Mouse (Mus musculus) gastrocnemius, adult 18-20 months (tissue): ENCODE results near the gene Aacs. TPM values are rescaled to one million over a fixed set of nuclear protein-coding genes. Genes with fewer than 3 reads are reported as not detected.
"Not testable (repeated sequence)": the region's sequence is repeated elsewhere in the genome, so short reads cannot be mapped to it uniquely, and the experiment has no call there.

Experiments used
- DNase-seq: peaks from one replicate; pipeline ENCODE4 v3.0.0; 2021; ENCODE audit warnings: low spot score
- long read RNA-seq, 2 experiments: library from polyadenylated mRNA; stranded (forward); transcript quantifications; one replicate each; pipeline ENCODE4 v2.0.0; 2021
- total RNA-seq, 2 experiments: library from RNA; stranded (reverse); gene quantifications; 2 replicates each; pipeline ENCODE4 v1.2.3; 2021

Aacs gene
- 1 to 10 TPM; 2.4 to 5.0 TPM for total RNA-seq
- long read RNA-seq, experiment 1, partial matches to known transcripts = 1 of 13 reads
- long read RNA-seq, experiment 1, other reads (novel, unspliced or antisense) = 9 of 13 reads
- long read RNA-seq, experiment 2, partial matches to known transcripts = 3 of 7 reads
- long read RNA-seq, experiment 2, other reads (novel, unspliced or antisense) = 3 of 7 reads

DNA sequence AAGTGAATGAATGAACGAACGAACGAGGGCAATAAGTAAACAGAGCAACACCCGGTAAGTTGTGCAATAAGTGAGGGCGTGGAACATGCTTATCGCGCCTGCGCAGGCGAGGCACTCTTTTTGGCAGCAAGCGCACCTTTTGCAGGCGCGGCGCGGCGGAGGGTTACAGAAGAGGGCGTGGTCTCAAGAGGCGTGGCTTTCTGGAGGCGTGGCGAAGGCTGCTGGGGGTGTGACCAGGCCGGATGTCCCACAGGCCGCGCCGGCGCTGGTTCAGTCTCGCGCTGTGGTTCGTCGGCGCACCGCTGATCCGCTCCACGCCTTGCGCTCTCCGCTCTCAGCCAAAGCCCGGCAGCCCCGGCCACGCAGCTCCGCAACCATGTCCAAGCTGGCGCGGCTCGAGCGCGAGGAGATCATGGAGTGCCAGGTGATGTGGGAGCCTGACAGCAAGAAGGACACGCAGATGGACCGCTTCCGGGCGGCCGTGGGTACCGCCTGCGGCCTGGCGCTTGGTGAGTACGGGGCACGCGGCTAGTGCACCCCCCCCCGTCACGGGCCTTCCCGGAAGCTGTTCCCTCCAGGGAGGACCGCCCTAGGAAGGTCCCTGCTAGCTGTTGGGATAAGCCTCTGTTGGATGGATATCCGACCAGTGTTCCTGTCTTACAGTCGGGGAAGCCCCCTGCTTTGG, at the start of gene Aacs:
Aacs (plus strand) TSS at position 214 of the 685 bp plus-strand sequence.
- peak; percentile 98 for DNase-seq

DNA sequence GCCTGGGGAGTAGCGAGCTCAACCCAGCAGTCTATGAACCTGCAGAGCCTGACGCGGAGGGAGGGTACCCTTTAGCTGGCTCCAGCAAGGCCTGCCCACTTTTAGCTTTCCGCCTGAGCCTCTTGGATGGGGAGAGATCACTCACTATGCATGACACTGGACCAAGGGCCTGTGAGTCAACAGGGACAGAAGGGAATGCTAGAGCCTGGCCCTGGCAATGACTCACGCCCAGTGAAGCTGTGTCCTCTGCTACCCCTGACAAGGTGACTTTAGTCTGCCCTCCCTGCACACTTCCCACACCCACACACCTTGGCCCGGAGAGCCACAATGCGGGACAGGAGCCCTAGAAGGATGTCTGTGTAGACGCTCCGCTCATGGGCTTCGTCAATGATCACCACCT, 49.3 kb upstream of the Aacs start:
- no peak for DNase-seq

DNA sequence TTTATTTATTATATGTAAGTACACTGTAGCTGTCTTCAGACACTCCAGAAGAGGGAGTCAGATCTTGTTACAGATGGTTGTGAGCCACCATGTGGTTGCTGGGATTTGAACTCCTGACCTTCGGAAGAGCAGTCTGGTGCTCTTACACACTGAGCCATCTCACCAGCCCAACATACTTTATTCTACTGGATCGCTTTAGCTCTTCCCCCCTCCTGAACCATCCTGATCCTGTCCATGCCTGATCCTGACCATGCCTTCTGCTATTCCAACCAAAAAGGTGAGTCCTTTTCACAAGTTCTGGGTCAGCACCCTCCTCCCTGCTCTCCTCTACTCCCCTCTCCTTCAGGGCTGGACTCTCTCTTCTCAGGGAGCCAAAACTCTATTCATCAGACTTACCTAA, 43.3 kb upstream of the Aacs start:
- not testable (repeated sequence) for DNase-seq

DNA sequence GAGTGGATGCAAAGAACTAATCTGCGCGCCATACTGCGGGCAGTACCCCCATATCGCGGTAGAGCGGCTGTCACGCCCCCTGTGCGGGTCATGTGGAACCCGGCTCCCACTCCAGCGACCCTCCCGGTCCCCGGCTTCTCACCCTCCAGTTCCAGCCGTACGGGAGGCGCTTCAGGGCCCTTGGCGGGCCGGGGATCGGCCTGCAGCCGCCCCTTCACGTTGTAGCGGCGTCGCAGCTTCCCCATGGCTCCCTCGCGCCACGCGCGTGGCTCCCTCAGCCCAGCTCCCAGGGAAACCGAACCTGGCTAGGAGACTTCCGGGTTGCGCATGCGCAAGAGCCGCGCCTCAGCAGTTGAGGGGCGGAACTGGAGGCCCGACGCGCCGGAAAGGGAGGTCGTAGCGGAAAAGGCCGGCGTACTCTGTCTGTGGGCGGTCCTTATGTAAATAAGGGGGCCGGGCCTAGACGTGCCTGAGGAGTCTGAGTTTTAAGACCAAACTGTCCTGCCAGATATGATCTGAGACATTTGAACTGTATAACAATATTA, 41.7 kb upstream of the Aacs start, which contains the start of gene Dhx37:
Dhx37 (minus strand) TSS at position 329 of the 545 bp plus-strand sequence.
- peak; percentile 93 for DNase-seq

DNA sequence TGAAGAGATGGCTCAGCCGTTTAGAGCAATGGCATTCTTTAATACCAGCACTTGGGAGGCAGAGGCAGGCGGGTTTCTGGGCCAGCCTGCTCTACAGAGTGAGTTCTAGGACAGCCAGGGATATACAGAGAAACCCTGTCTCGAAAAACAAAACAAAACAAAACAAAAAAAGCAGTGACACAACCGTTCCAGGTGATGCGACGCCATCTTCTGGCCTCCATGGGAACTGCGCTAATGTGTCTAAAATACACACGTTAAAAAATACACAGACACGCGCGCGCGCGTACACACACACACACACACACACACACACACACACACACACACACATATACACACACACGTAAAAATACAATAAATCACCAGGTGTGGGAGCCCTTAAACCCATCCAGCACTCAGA, 41.3 kb upstream of the Aacs start:
- not testable (repeated sequence) for DNase-seq

DNA sequence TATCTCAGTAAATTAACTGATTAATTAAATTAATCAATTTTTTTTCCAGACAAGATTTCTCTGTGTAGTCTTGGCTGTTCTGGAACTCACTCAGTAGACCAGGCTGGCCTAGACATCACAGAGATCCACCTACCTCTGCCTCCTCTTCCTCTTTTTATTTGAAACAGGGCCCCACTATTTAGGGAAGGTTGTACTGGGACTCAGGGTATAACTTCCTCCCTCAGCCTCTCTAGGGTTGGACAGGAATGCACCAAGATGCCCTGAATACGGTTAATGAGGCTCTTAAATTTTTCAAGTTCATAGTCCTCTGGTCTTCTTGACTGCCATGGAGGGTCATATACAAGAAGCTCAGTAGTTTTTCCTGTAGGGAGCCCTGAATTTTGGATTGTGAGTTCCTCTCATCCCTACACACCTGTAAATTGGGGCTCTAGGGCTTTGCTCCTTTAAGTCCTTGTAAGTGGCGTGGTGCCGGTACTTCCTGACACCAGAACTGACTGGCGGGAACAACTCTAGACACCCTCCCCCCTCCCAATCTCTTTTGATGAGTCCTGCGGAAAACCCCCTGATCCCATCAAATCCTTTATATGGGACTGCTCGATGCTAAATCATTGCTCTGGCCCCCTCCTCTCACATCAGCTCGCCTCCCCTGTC, 34.9 kb upstream of the Aacs start:
- DNase-seq = no peak

DNA sequence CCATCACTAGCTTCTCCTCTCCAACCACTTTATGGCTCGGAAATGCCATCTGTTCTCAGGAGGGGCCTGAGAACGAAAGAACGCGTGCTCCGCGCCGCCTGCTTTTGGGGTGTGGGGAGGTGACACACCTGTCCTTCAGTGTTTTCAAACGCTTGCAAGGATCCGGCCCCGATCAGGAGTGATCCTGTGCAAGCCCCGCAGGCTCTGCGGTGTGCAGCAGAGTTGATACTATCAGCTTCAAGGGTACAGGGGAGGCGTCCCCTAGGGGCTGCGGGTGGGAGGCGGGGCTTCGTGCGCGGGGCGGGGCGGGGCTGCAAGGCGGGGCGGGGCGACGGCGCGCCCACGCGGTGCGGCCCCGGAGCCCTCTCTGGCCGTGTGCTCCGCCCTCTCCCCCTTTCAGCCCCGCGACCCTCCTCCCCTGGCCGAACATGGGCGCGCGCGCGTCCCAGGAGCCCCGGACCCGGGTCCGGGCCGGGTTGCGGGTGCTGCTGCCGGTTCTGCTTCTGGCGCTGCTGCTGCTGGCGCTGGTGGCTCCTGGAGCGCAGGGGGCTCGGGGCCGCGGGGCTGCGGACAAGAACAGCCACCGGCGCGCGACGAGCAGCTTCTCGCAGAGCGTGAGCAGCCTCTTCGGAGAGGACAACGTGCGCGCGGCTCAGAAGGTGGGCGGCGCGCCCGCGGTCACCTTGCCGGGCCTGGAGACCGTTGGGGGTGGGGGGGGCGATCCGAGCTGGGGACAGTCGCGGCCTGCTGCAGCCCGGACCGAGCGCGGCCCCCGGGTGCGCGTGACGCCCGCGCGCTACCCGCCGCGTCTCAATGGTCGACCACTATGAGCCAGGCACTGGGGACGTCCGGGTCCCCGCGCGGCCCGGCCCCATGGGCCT, 34.1 kb upstream of the Aacs start, which contains the start of gene Bri3bp:
Bri3bp (plus strand) TSS at position 335 of the 881 bp plus-strand sequence.
- peak; percentile 30 for DNase-seq

DNA sequence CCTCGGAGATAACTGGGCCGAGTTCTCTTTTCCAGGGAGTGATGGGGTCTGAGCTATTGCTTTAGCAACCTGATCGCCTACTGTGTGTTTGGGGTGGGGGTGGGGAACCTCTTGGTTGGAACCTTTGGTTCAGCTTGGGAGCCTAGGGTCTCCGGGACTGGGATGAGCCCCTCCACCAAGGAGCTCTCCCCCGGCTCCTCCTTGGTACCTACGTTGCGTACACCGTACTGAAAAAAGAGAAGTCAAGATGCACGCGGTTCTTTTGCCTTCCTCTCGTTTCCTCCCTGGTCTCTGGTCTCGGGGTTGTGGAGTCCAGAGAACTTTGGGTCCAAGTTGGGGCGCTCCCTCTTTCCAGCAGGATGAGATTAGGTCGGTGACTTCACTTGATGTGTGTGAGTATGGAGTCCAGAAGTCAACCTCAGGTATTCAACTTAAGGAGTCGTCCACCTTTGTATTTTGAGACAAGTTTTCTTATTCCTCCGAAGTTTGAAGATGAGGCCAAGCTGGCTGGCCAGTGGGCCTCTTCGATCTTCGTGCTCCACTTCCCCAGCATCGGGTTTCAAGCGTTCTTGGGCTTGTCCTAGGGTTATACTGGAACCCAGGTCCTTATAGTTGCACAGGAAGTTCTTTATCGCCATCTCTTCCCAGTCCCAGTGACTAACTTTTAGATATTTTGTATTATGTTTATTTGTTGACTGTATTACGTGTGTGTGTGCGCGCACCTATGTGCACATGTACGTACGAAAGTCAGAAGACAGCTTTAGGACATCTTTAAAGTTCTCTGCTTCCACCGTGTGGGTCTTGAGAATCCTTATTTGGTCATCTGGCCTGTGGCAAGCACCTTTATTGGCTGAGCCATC, 33.2 kb upstream of the Aacs start:
- no peak for DNase-seq

DNA sequence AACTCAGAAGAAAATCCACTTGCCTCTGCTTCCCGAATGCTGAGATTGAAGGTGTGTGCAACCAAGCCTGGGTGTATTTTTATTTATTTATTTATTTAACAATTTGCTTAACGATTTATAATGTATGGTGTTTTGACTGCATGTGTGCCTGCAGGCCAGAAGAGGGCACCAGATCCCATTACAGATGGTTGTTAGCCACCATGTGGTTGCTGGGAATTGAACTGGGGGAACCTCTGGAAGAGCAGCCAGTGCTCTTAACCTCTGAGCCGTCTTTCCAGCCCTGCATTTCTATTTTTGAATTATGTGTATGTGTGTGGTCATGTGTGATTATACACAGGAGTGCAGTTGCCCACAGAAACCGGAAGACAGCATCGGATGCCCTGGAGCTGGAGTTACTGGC, 32.3 kb upstream of the Aacs start:
- DNase-seq = no peak

DNA sequence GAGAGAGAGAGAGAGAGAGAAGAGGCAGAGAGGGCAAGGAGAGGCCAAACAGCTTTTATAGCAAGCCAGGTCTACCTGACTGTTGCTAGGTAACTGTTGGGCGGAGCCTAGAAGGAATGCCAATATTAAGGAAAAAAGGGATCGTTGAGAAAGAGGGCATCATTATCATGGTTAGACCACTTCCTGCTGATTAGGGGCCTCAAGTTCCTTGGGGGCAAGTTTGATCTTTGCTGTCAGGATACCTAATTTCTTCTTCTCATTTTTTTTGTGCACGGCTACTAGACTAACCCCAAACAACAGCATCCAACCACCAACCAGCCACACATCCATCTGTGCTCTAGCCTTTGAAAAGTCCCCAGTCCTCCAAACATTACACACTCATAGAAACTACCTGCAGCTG, 31.7 kb upstream of the Aacs start:
- no peak for DNase-seq

DNA sequence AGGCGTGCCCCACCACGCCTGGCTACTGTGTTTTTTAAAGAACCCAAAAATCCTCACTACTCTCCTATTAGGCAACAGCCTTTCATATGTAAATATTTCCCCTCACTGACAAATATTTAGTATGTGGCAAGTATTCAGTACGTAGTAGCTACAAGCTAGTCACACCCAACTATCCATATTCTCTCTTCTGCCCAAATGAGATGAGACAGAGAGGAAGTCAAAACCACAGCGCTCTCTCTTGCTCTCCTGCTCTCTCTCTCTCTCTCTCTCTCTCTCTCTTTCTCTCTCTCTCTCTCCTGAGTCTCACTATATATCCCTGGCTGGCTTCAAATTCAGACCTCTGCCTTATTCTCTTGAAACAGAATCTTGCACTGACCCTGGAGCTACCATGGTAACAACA, 31.1 kb upstream of the Aacs start:
- no peak for DNase-seq

DNA sequence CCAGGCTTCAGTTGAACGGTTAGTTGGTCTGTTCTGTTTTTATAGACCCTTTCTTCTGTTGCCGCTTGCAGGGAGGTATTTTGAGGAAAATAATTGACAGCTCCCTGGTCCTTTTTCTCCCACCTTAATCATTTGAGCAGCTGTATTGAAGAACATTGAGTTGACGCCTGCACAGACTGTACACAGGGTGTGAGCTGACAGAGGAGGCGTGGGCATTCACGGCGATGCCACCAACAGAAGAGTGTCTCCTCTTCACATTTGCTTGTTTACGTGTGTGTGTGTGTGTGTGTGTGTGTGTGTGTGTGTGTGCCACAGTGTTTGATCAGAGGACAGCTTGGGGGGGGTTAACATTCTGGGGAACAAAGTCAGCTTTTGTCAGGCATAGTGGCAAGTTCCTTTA, 29.3 kb upstream of the Aacs start:
- no peak for DNase-seq

DNA sequence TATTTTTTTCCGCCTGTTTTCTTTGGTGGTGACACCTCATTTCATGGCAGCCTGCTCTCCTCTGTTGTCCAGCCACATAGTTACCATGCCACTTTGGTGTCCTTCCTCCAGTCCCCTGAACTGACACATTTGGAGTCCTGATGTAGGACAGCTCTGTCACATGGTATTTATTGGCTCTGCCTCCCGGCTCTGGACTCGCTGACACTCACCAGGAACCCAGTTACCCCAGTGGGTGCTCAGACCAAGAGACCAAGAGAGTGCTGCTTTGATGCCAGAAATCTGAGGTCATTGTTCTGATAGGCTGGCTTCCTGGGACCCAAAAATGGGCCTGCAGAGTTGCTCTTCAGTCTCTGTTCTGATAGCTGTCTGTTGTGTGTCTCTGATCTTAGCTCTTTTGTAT, 27.6 kb upstream of the Aacs start:
- DNase-seq = no peak

DNA sequence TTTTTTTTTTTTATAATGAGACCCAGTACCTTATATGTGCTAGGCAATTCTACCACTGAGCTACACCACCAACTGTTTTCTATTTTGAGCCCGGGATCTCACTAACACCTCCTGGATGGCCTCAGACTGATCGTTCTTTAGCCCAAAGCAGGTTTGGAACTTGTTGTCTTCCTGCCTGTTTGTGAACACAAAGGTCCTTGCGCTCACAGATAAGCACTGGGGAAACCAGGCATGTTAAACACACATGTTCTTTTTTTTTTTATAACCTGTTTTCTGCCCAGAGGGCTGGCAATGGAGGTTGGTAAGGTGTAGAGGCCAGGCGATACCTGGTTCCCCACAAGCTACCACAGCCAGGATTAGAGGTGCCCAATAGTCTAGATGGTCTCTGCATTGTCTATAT, 27.0 kb upstream of the Aacs start:
- no peak for DNase-seq

DNA sequence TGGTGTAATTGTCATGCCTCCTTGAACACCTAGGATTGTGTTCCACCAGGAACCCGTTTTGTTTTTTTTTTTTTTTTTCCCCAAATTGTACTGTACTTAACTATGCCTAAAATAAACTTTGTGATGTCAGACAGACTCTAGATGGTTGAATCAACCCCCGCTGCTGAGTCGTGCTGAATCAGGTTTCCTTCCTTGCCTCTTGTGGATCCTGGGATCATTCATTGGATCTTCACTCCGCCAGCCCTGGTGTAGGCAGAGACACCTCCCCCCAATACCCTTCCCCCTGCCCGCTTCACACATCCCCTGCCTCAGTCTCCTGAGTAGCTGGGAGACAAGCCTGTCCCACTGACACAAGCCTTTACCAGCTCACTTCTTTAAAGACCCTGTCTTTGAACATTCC, 26.3 kb upstream of the Aacs start:
- DNase-seq = no peak

DNA sequence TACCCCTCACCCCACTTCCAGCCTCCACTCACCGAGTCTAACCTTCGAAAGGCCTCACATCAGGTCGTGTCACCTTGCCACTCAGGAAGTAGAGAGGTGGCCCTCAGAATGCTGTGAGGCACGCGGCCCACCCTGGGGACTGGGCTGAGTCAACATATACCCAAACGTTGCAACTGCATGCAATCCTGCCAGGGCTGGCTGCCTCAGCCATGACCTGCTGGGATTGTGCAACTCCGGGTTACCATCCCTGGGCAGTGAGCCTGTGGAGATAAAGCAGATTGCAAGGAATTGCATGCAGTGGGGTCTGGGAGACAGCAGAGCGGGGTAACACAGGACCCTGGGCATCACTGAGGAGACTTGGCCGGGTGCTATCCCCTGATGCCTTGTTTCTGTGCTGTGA, 23.0 kb upstream of the Aacs start:
- no peak for DNase-seq

DNA sequence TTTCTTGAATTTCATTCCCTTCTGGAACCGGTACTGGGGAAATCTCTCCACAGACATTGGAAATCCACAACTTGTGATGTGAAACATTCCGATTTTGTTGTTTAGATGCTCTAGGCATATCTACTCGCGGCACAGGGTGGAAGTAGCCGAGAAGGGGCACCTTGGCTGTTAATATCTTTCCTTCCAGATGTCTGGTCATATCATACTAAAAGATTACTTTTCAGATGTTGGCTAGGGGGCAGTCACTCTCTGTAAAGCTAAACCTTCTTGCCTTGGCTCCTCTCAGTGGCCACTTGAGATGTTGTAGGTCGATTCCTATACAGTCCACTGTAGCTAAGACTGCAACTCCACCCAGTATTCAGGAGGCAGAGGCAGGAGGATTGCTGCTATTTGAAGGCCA, 19.5 kb upstream of the Aacs start:
- DNase-seq = no peak

DNA sequence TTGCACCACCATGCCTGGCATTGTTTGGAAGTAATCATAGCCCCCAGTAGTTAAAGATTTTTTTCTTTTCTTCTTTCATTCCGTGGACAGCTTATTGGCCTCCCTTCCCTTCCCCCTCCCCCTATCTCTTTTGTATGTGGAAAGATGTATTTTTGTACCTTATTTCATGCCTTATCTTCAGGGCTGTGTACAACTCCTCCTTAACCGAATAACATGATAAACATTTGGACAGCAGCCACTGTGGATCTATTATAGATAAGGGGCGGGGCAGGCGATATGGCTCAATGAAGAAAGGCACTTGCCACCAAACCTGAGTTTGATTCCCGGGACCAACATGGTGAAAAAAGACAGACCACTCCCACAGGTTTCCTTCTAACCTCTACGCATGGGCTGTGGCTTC, 18.1 kb upstream of the Aacs start:
- no peak for DNase-seq

DNA sequence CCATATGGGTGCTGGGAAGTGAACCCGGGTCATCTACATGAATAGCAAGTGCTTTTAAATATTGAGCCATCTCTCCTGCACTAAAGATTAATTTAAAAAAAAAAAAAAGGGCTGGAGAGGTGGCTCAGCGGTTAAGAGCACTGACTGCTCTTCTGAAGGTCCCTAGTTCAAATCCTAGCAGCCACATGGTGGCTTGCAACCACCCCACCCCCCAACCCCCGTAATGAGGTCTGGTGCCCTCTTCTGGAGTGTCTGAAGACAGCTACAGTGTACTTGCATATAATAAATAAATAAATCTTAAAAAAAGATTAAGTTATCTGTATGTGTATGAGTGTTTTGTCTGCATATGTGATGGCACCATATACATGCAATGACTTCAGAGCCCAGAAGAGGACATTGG, 15.0 kb upstream of the Aacs start:
- no peak for DNase-seq

DNA sequence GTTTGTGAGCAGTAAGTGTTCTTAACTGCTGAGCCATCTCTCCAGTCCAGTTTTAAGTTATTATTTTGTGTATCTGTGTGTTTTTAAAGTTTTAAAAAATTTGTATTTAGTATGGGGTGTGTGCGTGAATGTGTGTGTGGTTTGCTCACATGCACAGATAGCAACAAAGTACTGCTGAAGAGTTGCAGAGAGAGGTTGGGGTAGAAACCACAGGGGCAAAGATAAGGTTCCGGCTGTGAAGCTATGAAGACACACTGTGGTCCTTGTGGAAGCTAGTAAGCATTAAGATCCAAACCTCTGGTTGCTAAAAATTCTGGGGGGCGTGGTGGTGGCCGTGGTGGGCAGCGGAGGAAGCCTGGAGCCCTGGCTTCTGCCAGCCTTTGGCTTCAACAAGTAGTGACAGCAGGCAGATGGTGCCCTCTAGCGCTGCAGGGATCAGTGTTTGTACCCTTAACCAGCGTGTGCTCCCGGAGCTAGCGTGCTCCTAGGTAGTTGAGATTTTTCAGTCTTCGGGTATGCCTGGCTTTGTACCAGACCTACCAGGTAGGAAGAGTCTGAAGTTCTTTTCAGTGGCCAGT, 13.7 kb upstream of the Aacs start:
- DNase-seq = peak; percentile 47
